Mouse (Mus musculus) liver, embryonic 11.5 days (tissue): ENCODE measurements at regions not wholly inside any gene's neighbourhood (a gene's known extent, or its start where the extent isn't known, plus 50 kb on each side); places are given as distances from the start of the nearest gene placed in this dataset.

Experiments
- ATAC-seq: fragments of 200-750 bp; cut with Nextera tagmentation; replicated peaks from 2 replicates; pipeline ENCODE4 v1.8.0; 2017; ENCODE audit warnings: moderate number of reproducible peaks, mild to moderate bottlenecking, moderate TSS enrichment, moderate library complexity; ENCODE audit not compliant: low FRiP score
- DNase-seq: peaks from one replicate; pipeline ENCODE4 v3.0.0-alpha.2; 2017; ENCODE audit warnings: low spot score
- H3K27ac ChIP-seq: fragments of 300-500 bp; sonication (generic); 2 replicates; pipeline ENCODE4 v1.5.1; 2014; ENCODE audit warnings: mild to moderate bottlenecking, low read depth, low read length, control low read depth
- H3K27me3 ChIP-seq: fragments of 300-500 bp; sonication (generic); replicated peaks from 2 replicates; pipeline ENCODE4 v1.6.1; 2014; ENCODE audit warnings: low read length, mixed read lengths; ENCODE audit not compliant: control insufficient read depth, insufficient read depth
- H3K36me3 ChIP-seq: fragments of 300-500 bp; sonication (generic); 2 replicates; pipeline ENCODE4 v1.6.1; 2014; ENCODE audit warnings: mild to moderate bottlenecking, low read length, moderate library complexity, mixed read lengths; ENCODE audit not compliant: control insufficient read depth, insufficient read depth
- H3K4me1 ChIP-seq: fragments of 300-500 bp; sonication (generic); replicated peaks from 2 replicates; pipeline ENCODE4 v1.6.1; 2014; ENCODE audit warnings: low read length, mixed read lengths; ENCODE audit not compliant: control insufficient read depth, insufficient read depth
- H3K4me2 ChIP-seq: fragments of 300-500 bp; sonication (generic); 2 replicates; pipeline ENCODE4 v1.6.1; 2014; ENCODE audit warnings: mild to moderate bottlenecking, control low read depth, moderate library complexity
- H3K4me3 ChIP-seq: fragments of 300-500 bp; sonication (generic); 2 replicates; pipeline ENCODE4 v1.5.1; 2014; ENCODE audit warnings: low read depth, low read length, control low read depth
- H3K9ac ChIP-seq: fragments of 300-500 bp; sonication (generic); 2 replicates; pipeline ENCODE4 v1.6.1; 2014; ENCODE audit warnings: low read depth, low read length, control low read depth
- H3K9me3 ChIP-seq: fragments of 300-500 bp; sonication (generic); 2 replicates; pipeline ENCODE4 v1.6.1; 2016; ENCODE audit warnings: low read length, inconsistent platforms, mixed read lengths; ENCODE audit not compliant: control insufficient read depth
- WGBS: fragments of 180-500 bp; shearing (Covaris S2); extraction: QIAGEN DNeasy Blood & Tissue Kit; methylation state at CpG from one replicate; pipeline ENCODE4 v1.1.7; 2014; 5-methylcytosine and 5-hydroxymethylcytosine counted together

- DNase-seq (no peak), ATAC-seq (no peak)
- H3K27me3 ChIP-seq = no peaks in the 10 kb centered on the region
- H3K36me3 ChIP-seq = no peaks in the 10 kb centered on the region
- no peak overlapping the region for H3K9ac ChIP-seq
- no peaks in the 10 kb centered on the region for H3K9me3 ChIP-seq
- H3K4me1 ChIP-seq = no peaks in the 10 kb centered on the region
- no peak overlapping the region for H3K4me2 ChIP-seq
- WGBS = 91% methylated on average over 3 of the region's 3 CpGs
- H3K4me3 ChIP-seq = no peak overlapping the region
- H3K27ac ChIP-seq = no peak overlapping the region
These were observed 118.4 kb upstream of the Actbl2 start for GRCm38 (mm10) chr13:111136392-111136791.

GRCm38 (mm10) chr13:111142757-111143420, 111.9 kb upstream of the Actbl2 start:
- no peaks in the 10 kb centered on the region for H3K36me3 ChIP-seq
- H3K4me2 ChIP-seq = no peak overlapping the region
- DNase-seq (no peak), ATAC-seq (no peak)
- no peak overlapping the region for H3K9ac ChIP-seq
- H3K4me3 ChIP-seq = no peak overlapping the region
- H3K4me1 ChIP-seq = no peaks in the 10 kb centered on the region
- WGBS = 75% methylated on average over 7 of the region's 7 CpGs
- no peak overlapping the region for H3K27ac ChIP-seq
- H3K9me3 ChIP-seq = no peaks in the 10 kb centered on the region
- no peaks in the 10 kb centered on the region for H3K27me3 ChIP-seq

GRCm38 (mm10) chr13:111144721-111145120, 110.1 kb upstream of the Actbl2 start:
- Histone ChIP-seq H3K9me3 (no peaks in the 10 kb centered on the region), H3K36me3 (no peaks in the 10 kb centered on the region), H3K4me1 (no peaks in the 10 kb centered on the region), H3K27ac (no peak overlapping the region), H3K4me3 (no peak overlapping the region), H3K27me3 (no peaks in the 10 kb centered on the region), H3K9ac (no peak overlapping the region), H3K4me2 (no peak overlapping the region)
- whole genome bisulfite sequencing = 74% methylated on average over 3 of the region's 3 CpGs
- no peak for DNase-seq
- ATAC-seq = no peak

GRCm38 (mm10) chr13:111157921-111158638, 96.7 kb upstream of the Actbl2 start:
- Histone ChIP-seq H3K9me3 (no peaks in the 10 kb centered on the region), H3K4me1 (no peaks in the 10 kb centered on the region), H3K36me3 (no peaks in the 10 kb centered on the region), H3K9ac (no peak overlapping the region), H3K27ac (no peak overlapping the region), H3K4me3 (no peak overlapping the region), H3K27me3 (no peaks in the 10 kb centered on the region), H3K4me2 (no peak overlapping the region)
- DNase-seq (no peak), ATAC-seq (no peak)
- WGBS = 76% methylated on average over 14 of the region's 14 CpGs

GRCm38 (mm10) chr13:111159498-111159897, 95.3 kb upstream of the Actbl2 start:
- H3K9ac ChIP-seq = no peak overlapping the region
- no peaks in the 10 kb centered on the region for H3K9me3 ChIP-seq
- no peaks in the 10 kb centered on the region for H3K27me3 ChIP-seq
- H3K27ac ChIP-seq = no peak overlapping the region
- DNase-seq (no peak), ATAC-seq (no peak)
- H3K36me3 ChIP-seq = no peaks in the 10 kb centered on the region
- H3K4me1 ChIP-seq = no peaks in the 10 kb centered on the region
- H3K4me3 ChIP-seq = no peak overlapping the region
- H3K4me2 ChIP-seq = no peak overlapping the region

GRCm38 (mm10) chr13:111165538-111165937, 89.3 kb upstream of the Actbl2 start:
- DNase-seq (no peak), ATAC-seq (no peak)
- Histone ChIP-seq H3K9me3 (no peaks in the 10 kb centered on the region), H3K27ac (no peak overlapping the region), H3K4me2 (no peak overlapping the region), H3K4me3 (no peak overlapping the region), H3K9ac (no peak overlapping the region), H3K27me3 (no peaks in the 10 kb centered on the region), H3K36me3 (no peaks in the 10 kb centered on the region), H3K4me1 (no peaks in the 10 kb centered on the region)
- 73% methylated on average over 2 of the region's 2 CpGs for WGBS

- Histone ChIP-seq H3K27me3 (no peaks in the 10 kb centered on the region), H3K9ac (no peak overlapping the region), H3K4me1 (no peaks in the 10 kb centered on the region), H3K4me3 (no peak overlapping the region), H3K9me3 (no peaks in the 10 kb centered on the region), H3K4me2 (no peak overlapping the region), H3K36me3 (no peaks in the 10 kb centered on the region), H3K27ac (no peak overlapping the region)
- DNase-seq (no peak), ATAC-seq (no peak)
- 74% methylated on average over 5 of the region's 5 CpGs for WGBS
These were observed 84.3 kb upstream of the Actbl2 start for GRCm38 (mm10) chr13:111170269-111171165.

GRCm38 (mm10) chr13:111179186-111179585, 75.6 kb upstream of the Actbl2 start:
- Histone ChIP-seq H3K36me3 (no peaks in the 10 kb centered on the region), H3K4me3 (no peak overlapping the region), H3K27ac (no peak overlapping the region), H3K9me3 (no peaks in the 10 kb centered on the region), H3K4me1 (no peaks in the 10 kb centered on the region), H3K9ac (no peak overlapping the region), H3K4me2 (no peak overlapping the region), H3K27me3 (no peaks in the 10 kb centered on the region)
- DNase-seq (no peak), ATAC-seq (no peak)
- WGBS = 85% methylated on average over 6 of the region's 6 CpGs
